In genomic region chr16:62974926-62975325, GRCm38 (mm10) we compare ENCODE assay signal across 8 mouse cellular contexts.
DNase-seq lines count a peak whose midpoint lies in the region; ATAC-seq lines count a peak whose summit lies in the region.

No protein-coding gene starts in this region.

- H3K27me3 ChIP-seq in hindbrain, embryonic 14.5 days (ENCODE audit: control insufficient read depth, insufficient read depth, low read length): no peaks in the 10 kb centered on the region
- no peaks in the 10 kb centered on the region for H3K27me3 ChIP-seq in hindbrain, embryonic 13.5 days
- H3K27me3 ChIP-seq in midbrain, embryonic 10.5 days (ENCODE audit: low read depth, poor library complexity, severe bottlenecking): no peaks in the 10 kb centered on the region

- peak; percentile 68 for DNase-seq in hindbrain, embryonic 14.5 days (ENCODE audit: low spot score)
- DNase-seq in right cerebral cortex, postnatal 4 days: peak; percentile 5
- no peak for DNase-seq in right cerebral cortex, postnatal 36 days (ENCODE audit: low spot score in 2 of 2)
- DNase-seq in cerebellum, postnatal 25 days: peak; percentile 21 to 55
- DNase-seq in adipocyte (ENCODE audit: low spot score): no peak
- DNase-seq in midbrain, embryonic 10.5 days (ENCODE audit: low spot score): no peak
- DNase-seq in heart, postnatal 36 days: no peak

- no peaks in the 10 kb centered on the region for H3K36me3 ChIP-seq in hindbrain, embryonic 14.5 days (replicated peaks; ENCODE audit: control insufficient read depth, insufficient read depth)
- no peaks in the 10 kb centered on the region for H3K36me3 ChIP-seq in hindbrain, embryonic 13.5 days
- H3K36me3 ChIP-seq in midbrain, embryonic 10.5 days: no peaks in the 10 kb centered on the region

- H3K9me3 ChIP-seq in hindbrain, embryonic 14.5 days (ENCODE audit: control insufficient read depth, low read length): no peaks in the 10 kb centered on the region
- H3K9me3 ChIP-seq in hindbrain, embryonic 13.5 days: no peaks in the 10 kb centered on the region
- no peaks in the 10 kb centered on the region for H3K9me3 ChIP-seq in midbrain, embryonic 10.5 days (replicated peaks)

- no peak overlapping the region for H3K4me3 ChIP-seq in hindbrain, embryonic 14.5 days (replicated peaks; ENCODE audit: low read length)
- H3K4me3 ChIP-seq in hindbrain, embryonic 13.5 days: no peak overlapping the region
- no peak overlapping the region for H3K4me3 ChIP-seq in midbrain, embryonic 10.5 days

- H3K9ac ChIP-seq in hindbrain, embryonic 14.5 days: no peak overlapping the region
- no peak overlapping the region for H3K9ac ChIP-seq in hindbrain, embryonic 13.5 days

- no peak for ATAC-seq in hindbrain, embryonic 14.5 days (ENCODE audit: low FRiP score)
- no peak for ATAC-seq in hindbrain, embryonic 13.5 days (ENCODE audit: low FRiP score)

- intact Hi-C loops in heart, postnatal 36 days (cut with DNase I): no loop called here

- no peak overlapping the region for H3K4me2 ChIP-seq in hindbrain, embryonic 14.5 days (replicated peaks)
- no peak overlapping the region for H3K4me2 ChIP-seq in hindbrain, embryonic 13.5 days

- 88% methylated on average over 1 of the region's 1 CpGs for WGBS in hindbrain, embryonic 14.5 days
- 87% methylated on average over 1 of the region's 1 CpGs for WGBS in hindbrain, embryonic 13.5 days
- 92% methylated on average over 1 of the region's 1 CpGs for whole genome bisulfite sequencing in midbrain, embryonic 10.5 days

- no peaks in the 10 kb centered on the region for H3K4me1 ChIP-seq in hindbrain, embryonic 14.5 days (replicated peaks; ENCODE audit: control insufficient read depth, insufficient read depth, low read length)
- H3K4me1 ChIP-seq in hindbrain, embryonic 13.5 days (replicated peaks): no peaks in the 10 kb centered on the region
- H3K4me1 ChIP-seq in midbrain, embryonic 10.5 days: no peaks in the 10 kb centered on the region

- H3K27ac ChIP-seq in hindbrain, embryonic 14.5 days: no peak overlapping the region
- no peak overlapping the region for H3K27ac ChIP-seq in hindbrain, embryonic 13.5 days
- H3K27ac ChIP-seq in midbrain, embryonic 10.5 days (replicated peaks): no peak overlapping the region

Comparison
In these comparisons a context has a peak if more than half of its experiments do, and no peak if none do; other contexts are left out.
1. DNase-seq: peak in hindbrain, embryonic 14.5 days (single experiment), right cerebral cortex, postnatal 4 days (single experiment) and cerebellum, postnatal 25 days (2 of 2); none in right cerebral cortex, postnatal 36 days (0 of 2), adipocyte (single experiment), midbrain, embryonic 10.5 days (single experiment) and heart, postnatal 36 days (0 of 2).